Mouse (Mus musculus) MEL (cell line): Measurements from ENCODE around the gene Fhit.

ENCODE experiments used
- CHD2 ChIP-seq: IDR thresholded peaks from 2 replicates; pipeline ENCODE4 v1.6.1; 2011; ENCODE audit warnings: low read length, improper control_type of control experiment
- CTCF ChIP-seq, 3 experiments: IDR thresholded peaks in 2 of 3; conservative IDR thresholded peaks in 1 of 3; 2 replicates each; pipeline ENCODE4 v1.5.1; 2011 to 2012; ENCODE audit warnings: low read length in 3 of 3, low read depth in 2 of 3, mild to moderate bottlenecking in 2 of 3, improper control_type of control experiment in 1 of 3, inconsistent platforms in 1 of 3, mixed read lengths in 1 of 3, moderate library complexity in 1 of 3; ENCODE audit not compliant: control insufficient read depth in 1 of 3, insufficient read depth in 1 of 3, poor library complexity in 1 of 3, severe bottlenecking in 1 of 3
- ZKSCAN1 ChIP-seq: IDR thresholded peaks from 2 replicates; pipeline ENCODE4 v1.6.1; 2012; ENCODE audit warnings: low read depth, mild to moderate bottlenecking, inconsistent platforms, low read length, improper control_type of control experiment, moderate library complexity
- ZNF384 ChIP-seq: IDR thresholded peaks from 2 replicates; pipeline ENCODE4 v1.6.1; 2012; ENCODE audit warnings: low read depth, mild to moderate bottlenecking, inconsistent platforms, low read length, improper control_type of control experiment

DNA sequence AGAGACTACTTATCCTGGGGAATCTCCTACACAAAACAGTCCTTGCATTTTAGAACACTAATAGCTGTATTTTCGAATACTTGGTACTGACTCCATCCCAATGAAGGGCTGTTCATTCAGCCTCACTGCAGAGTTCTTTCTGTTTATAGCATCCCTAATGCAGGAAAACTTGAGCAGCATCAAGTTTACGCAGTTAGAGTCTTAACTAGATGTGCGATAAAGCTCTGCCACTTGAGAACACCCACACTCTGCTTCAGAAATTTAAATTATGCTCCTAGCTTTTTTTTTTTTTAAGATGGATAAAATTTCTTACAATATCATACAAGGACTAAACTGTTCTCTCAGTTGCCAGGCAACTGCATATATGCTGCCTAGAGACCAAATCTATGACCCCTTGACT, 183.2 kb downstream of the Fhit start:
- TF ChIP-seq ZNF384 (no peak), CHD2 (no peak), CTCF (IDR thresholded peaks at IDR 0.05 in 2 of 3, conservative IDR thresholded peaks at IDR 0.05 in 1 of 3; ENCODE audit: control insufficient read depth in 1 of 3, insufficient read depth in 1 of 3, low read depth in 2 of 3, low read length in 3 of 3, poor library complexity in 1 of 3, severe bottlenecking in 1 of 3) (no peak), ZKSCAN1 (no peak)
